Mouse (Mus musculus) 3T3-L1 (cell line): ENCODE measurements around the gene Bicc1.
"Not testable (repeated sequence)": the region's sequence is repeated elsewhere in the genome, so short reads cannot be mapped to it uniquely, and the experiment has no call there.

Source experiments
- DNase-seq: peaks from one replicate; pipeline ENCODE4 v3.0.0-alpha.2; 2015; ENCODE audit warnings: low read depth, low spot score

Gene Bicc1

DNA sequence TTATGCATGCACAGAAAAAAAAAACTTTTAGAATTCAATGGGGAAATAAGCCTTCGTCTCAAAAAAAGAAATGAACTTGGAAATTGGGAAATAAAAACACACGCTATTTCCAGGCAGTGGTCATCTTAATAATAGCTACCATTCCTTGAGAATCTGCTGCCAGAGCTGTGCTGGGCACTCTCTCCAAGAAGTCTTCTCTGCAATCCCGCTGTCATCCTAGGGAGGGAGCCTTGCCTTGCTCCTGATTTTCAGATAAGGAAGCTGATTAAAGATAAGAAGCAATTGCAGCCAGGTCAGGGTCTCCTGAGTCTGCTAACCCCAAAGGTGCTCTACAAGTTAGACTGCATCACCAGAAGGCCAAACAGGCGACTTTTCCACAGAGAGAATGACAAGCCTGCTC is 161.4 kb downstream of the Bicc1 start:
- peak; percentile 25 for DNase-seq

DNA sequence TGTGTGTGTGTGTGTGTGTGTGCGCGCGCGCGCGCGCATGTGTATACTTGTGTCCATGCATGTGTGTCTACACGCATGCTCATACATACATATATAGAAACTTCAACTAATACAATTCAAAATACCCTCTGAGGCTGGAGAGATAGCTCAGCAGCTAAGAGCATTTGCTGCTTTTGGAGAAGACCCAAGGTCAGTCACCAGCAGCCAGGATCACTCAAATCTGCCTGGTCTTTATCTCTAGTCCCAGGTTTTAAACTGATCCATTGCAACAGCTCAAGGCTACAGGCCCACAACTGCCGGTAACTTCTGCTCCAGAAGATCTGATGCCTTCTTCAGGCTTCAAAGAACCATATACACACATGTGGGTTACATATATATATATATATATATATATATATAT is 163.4 kb downstream of the Bicc1 start:
- no peak for DNase-seq

DNA sequence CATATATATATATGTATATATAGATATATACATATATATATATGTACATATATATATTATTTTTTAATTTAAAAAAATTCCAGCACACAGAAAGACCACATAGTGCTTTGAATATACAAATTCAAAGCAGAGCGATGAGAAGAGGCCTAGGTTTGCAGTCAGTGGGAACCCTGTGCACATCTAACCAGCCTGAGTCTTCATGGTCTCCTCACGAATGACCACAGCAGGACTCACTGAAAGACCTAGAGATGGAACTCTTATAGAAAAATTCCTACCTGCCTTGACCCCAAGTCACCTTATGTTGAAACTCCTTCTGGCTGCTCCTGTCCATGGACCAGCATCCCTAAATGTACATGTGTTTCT is 165.4 kb downstream of the Bicc1 start:
- DNase-seq: no peak

DNA sequence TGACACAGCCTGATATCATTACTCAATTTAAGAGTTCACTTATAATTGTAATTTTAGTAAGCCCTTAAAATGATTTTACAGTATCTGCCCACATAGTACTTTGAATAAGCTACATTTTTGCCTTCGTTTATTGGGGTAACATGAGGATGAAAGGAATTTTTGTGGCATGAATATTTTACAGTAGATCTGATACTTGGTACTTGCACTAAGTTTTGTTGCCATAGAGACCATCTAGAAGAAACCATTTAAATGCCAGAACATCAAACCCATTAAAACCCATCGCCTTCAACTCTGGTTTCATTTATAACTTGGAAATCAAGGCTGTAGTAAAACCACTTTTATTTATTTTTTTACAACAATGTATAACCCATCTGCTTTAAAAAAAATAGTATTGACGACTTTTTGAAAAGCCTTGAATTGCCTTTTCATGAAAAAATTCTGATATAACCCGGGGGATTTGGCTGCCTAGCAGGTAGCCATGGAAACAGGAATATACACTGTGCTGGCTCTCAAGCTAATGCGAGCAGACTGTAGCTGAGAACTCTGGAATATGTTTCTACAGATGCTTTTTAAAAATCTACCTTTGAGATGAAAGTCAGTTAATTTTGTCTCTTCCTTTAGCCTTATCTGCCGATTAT is 165.9 kb downstream of the Bicc1 start:
- no peak for DNase-seq

DNA sequence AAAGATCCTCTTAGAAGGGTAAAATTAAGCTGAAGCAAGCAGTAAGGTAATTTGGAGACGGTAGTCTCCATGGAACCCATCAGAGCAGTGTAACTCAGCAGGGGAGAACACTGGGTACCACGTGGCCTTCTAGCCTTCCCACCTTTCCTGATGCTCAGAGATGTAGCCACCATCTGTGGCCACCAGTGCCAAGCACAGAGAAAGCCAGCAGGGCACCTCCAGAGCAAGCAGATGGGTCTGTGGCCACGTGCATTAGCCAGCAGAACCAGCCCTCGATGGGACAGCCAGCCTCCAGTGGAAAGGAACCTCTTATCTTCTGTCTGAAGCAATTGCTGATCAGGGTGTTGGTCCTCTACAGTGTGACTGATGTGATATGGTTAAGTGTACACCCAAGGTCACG is 172.1 kb downstream of the Bicc1 start:
- DNase-seq: no peak

DNA sequence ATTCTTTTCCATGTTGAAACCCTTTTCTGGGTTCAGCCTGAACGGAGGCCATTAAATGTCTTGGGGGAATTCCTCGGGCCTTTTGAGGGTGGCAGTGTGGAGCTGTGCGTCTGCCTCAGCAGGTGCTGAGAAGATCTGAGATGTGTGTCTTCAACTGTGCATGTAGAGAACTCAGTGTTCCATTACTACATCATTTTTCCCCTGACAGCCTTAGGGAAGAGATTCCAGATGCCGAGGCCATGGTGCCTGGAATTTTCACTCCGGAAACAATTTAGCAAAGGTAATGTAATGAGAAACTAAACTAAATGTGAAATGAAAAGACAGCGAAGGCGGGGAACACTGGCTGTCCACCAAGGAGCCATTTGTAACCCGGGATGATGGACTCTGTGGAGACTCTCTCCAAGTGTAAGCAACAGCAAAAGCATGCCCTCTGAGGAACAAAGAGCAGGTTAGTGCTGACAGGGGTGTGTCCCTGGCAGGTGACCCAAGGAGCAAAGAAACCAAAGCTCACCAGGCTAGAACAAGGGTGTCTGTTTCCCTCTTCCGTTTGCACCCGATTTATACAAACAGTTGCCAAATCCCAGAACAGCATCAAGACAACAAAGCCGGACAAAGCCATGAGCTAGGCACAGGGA is 176.3 kb downstream of the Bicc1 start:
- no peak for DNase-seq

DNA sequence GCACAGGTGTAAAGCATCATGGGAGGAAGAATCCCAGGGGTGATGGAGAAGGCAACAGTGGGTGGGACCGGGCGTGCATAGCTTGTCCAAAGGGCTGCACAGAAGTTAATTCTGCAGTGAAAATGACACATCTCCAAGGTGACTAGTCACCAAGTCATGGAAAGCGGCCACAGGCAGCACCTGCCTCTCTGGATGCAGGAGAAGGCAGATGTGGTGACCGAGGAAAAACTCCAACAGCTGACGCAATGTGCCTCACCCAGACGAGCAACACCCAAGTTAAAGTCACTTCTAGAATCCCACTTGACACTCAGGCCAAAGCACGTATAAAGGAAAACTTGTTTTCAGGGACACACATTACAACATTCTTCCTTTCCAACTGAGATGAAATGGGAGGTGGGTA is 177.3 kb downstream of the Bicc1 start:
- no peak for DNase-seq

DNA sequence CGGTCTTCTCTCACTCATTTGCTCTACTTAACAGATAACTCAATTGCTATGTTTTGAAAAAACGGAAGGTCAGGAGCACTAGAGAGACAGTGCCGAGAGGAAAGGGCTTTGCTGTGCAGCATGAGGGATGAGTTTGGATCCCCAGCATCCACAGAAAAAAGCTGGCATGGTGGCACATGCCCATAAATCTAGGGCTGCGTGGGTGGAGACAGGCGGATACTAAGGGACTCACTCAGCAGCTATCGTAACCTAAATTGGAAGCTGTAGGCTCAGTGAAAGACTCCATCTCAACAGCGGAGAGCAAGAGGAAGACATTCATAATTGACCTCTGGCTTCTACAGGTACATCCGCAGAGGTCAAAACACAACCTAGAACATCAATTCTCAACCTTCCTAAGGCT is 179.8 kb downstream of the Bicc1 start:
- DNase-seq: no peak

DNA sequence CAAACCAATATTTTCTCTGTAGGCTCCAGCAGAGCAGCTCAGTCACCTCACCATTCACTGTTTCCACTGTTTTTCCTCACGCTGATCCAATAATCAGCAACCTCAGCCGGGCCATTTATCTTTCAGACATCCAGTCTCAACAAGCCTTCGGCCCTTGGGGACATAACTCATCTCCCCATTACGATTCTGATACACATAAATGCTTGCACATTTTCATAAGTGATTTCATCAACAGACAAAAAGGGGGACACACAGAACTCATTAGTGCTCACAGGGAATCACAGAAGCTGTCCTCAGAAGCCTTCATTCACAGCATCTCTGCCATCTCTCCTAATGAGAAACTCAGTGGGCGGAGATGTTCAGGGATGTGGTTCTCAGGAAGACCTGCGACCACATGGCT is 182.4 kb downstream of the Bicc1 start:
- DNase-seq: peak; percentile 12

DNA sequence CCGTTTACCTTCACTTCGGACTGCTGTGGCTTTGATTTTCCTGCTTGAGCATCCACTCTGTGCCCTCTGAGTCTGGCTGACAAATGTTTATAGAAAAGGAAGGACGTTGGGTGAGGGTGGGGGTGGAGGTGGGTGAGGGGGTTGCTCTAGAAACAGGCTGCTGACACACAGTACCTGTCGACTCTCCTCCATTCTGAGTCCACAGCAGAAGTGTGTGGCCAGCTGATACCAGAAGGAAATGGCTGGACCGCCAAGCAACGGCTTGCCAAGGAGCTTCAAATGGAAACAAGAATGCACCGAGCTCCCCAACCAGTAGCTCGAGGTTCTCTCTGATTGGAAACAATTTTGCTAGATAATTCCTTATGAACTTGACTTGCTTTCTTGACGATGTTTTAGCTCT is 182.9 kb downstream of the Bicc1 start:
- no peak for DNase-seq

DNA sequence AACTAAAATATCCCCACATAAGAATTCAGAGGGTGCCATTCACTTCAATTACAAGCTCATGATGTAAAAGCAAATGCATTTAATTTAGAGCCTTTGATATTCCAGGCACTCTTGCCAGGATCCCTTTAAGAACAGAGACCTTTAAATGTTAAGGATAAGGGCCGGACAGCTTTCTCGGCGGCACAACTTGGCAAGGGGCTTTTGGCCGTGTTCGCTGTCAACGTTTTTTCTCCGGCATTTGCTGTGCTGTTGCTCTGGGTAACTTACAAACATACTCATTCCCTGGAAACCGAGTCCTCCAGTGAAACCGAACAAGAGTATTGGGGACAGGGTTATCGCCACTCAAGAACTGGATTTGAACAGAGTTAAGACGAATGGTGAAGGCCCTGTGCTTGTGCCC is 188.3 kb downstream of the Bicc1 start:
- DNase-seq: no peak

DNA sequence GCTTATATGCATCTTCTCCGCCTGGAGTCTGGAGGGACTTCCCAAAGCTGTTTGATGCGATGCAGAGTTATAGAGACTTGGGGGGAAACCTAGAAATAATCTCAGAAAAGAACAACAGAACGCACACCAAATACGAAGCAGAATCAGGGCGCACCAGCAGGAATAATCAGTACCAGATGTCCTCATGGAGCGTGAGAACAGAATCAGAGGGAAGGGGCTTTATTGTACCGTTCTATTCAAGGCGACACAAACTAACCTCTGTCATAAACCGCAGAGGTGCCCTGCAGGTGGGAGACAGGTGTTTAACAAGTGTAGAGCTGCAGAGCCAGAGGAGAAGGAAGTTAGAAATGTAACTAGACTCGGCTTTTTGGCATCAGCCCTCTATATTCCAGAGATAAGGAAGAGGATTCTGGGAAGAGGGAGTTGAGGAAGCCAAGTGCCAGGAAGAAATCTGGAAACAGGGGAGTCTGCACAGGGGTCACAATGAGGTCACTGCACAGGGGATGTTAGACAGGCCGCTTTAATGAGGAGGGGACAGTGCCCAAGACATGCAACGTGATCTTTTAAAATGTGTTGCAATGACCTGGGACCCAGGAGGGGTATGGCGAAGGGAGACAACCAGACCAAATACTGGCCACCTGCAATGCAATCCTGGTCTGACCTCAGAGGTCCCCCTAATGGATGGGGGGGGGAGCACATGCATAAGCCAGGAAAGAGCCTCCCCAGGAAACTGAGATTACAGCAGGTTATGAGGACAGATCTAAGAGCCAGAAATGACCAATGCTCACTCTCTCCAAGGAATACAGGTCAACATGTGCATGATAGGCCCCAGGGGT is 190.4 kb downstream of the Bicc1 start:
- no peak for DNase-seq

DNA sequence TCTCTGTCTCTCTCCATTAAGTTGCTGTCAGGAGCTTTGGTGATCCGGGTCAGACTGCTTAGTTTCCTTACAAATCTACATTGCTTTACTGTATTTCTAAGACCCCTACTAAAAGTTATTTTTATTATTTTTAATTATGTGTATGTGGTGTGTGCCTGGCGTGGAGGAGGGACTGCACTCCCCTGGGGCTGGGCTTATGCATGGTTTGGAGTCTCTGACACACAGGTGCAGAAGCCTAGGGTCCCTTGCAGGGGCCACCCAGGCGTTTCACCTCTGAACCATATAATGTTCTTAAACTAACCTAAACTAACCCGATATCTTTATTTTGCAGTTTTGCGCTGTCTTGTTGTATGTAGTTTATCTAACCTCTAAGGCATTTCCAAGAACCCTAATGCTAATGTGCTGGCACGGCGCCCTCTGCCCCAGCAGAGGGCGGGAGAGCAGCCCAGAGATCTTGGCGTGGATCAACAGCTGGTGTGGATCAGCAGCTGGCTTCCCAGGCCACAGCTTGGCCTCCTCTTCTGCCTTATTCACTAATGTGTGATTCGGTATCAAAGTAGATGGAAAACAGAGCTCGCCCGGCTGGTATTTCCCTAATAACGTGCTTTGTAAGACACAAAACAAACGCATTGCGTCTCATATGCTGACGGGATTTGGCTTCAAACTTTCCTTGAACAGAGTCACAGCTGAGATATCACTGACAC is 192.7 kb downstream of the Bicc1 start:
- DNase-seq: peak; percentile 15

DNA sequence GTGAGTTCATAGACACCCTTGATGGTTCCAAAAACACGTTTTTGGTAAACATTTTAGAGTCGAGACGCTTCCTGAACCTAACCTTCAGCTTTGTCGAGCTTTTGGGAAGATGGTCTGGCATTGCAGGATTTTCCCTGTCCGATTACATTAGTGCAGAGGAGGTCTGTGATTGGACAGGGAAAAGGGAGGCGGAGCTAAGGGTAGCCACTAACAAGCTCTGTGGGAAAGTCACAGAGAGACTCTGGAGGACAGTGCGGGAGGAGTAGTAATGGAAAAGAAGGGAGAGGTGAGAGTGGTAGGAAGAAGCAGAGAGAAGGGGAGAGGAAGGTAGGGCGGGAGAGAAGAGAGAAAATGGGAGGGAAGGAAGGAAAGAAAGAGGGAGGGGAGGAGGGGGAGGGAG is 194.8 kb downstream of the Bicc1 start:
- DNase-seq: no peak

DNA sequence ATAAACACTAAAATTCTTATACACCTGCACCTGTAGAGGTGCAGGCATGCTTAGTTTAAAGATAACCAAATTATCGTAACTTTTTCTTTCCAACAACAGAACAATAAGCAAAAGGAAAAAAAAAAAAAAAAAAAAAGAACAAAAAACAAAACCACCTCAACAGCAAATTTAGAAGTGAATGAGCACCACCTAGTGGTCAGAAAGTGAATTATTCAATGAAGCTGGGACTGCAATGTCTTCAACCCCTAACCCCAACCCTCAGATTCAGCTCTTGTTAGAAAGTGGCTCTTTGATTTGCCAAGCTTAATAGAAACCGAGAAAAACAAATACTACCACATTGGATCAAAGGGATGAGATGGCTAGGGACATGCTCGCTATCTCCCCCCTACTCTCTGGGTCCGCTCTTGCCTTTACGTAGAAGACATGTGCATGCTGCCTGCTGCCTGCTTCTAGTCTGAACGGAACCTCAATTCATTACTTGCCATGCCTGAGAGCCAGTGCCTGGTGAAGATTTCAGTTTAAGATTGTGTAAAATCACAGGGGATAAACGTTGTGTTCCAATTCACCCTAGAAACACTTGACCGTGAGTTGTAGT is 195.8 kb downstream of the Bicc1 start:
- peak; percentile 86 for DNase-seq

DNA sequence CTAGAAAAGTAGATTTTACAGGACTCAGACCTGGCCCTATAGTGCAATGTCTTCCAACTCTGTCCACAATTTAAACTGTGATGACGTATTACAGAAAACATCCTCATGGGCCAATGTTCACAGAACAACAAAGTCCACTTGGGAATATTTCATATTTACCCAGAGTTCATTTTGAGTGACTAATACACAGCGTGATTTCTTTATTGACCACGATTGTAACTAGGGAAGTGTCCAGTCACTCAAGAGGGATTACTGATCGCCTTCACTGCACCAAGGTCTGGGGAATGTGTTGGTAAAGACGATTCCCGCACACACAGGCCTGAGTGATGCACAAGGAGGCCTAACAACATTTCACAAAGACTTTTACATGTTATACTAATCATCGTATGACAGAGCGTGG is 197.9 kb downstream of the Bicc1 start:
- peak; percentile 33 for DNase-seq

DNA sequence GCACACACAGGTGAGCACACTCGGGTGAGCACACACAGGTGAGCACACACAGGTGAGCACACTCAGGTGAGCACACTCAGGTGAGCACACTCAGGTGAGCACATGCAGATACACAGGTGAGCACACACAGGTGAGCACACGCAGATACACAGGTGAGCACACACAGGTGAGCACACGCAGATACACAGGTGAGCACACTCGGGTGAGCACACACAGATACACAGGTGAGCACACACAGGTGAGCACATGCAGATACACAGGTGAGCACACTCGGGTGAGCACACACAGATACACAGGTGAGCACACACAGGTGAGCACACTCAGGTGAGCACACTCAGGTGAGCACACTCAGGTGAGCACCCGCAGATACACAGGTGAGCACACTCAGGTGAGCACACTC is 199.1 kb downstream of the Bicc1 start:
- not testable (repeated sequence) for DNase-seq

DNA sequence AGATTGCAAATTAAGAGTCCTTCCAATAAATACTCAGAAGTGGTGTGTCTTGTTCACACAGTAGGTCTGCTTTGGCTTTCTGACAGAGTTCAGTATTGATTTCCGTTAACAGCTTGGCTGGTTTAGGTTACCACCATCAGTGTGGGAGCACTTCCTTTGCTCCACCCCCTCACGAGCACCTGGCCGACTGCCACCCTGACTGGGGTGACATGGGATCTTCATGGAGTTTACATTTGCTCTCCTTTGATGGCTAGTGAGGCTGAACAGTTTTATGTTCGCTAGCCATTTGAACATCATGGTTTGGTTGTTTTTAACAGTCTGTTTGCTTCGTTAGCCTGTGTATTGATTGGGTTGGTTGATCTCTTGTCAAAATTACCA is 206.7 kb downstream of the Bicc1 start:
- DNase-seq: no peak

DNA sequence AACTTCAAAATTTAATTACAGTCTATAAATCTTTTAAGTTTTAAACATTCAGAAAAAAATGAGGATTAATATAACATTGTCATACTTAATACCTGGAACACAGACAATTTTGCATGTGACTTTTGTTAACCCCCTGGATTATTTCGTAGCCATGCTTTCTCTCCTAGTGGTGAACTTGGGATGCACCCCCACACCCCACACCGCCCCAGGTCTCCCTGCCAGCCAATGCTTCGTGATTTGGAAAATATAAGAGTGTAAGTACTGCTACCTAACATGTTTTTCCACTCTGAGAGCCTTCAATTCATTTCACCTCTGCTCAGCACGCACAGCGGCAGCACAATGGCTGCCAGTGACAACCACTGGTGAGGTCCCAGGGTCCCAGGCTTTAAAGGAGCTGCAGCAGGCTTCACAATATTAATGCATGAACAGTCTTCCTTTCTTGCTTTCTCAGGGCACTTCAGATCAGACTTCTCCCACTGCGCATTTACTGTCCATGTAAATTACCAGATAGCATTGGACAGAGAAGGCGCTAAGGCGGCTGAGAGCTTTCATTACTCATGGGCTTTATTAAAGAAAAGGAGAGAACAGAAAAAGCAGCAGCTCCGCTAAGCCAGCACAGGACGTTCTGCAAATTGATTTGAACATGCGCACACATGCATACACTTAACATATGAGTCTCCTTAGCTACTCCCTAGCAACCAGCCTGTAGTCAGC is 207.3 kb downstream of the Bicc1 start:
- no peak for DNase-seq

DNA sequence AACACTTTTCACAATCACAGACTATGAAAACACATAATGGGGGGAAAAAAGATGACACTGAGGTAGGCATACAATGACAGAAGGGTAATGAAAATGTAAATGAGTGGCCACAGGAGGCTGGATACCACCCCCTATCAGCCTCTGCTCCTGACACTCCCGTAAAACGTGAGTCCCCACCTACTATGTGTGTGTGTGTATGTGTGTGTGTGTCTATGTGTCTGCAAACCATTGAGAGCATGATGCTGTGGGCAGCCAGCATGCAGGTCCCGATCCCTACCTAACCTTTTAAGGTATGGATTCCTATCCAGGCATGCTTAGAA is 209.4 kb downstream of the Bicc1 start:
- no peak for DNase-seq

DNA sequence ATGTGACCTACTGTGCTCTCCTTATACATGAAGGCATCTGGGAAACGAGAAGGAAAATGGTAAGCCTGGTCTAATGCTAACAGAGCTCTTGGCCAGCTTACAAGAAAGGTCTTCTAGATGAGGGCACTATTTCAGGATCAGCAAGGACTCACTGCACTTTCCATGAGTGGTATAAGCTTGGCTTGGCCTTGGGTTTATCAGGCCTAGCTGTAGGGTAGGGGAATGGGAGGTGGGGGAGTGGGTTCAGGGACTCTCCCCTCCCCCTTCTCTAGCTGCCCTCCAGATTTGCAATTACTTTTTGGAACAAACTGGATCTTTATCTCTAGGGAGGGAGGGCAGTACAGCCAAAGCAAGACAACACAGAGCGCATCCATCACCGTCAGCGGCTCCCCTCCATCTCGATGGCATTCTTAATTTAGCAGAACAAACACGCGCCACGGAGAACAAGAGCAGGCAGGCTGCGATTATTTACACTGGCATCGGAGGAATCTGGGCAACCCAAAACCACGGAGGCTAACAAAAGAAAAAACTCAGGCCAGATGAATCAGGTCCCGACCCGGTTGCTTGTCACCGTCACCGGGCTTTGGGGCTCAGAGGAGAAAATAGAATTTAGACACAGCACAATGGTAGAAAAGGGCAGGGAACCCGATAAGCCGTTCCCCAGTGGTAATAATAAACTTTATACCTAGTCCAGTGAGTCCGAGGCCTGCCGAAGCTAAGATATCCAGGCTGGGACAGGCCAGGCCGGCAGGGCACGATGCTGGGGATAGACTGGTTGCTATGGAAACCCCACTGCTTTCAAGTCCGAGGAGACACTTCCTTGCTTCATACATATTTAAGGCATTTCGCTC is 210.0 kb downstream of the Bicc1 start:
- no peak for DNase-seq
